Mouse (Mus musculus) left cerebral cortex, postnatal 36 days (tissue): ENCODE measurements around the gene Ank3. TPM values are rescaled to one million over a fixed set of nuclear protein-coding genes. Genes with fewer than 3 reads are reported as not detected.
A peak's percentile ranks its signal among the peaks of the same experiment; 100 is the strongest.
"Not testable (repeated sequence)": the region's sequence is repeated elsewhere in the genome, so short reads cannot be mapped to it uniquely, and the experiment has no call there.

ENCODE experiments used
- DNase-seq, 2 experiments: peaks; one replicate each; pipeline ENCODE4 v3.0.0; 2021 to 2022; ENCODE audit warnings: low spot score in 2 of 2, mixed read lengths in 1 of 2
- intact Hi-C: fragments of 180-260 bp; cut with DNase I; formaldehyde crosslinking; loops from one replicate; pipeline ENCODE4 v1.15.1; 2025
- total RNA-seq, 2 experiments: library from RNA; stranded (reverse); gene quantifications; 2 replicates each; pipeline ENCODE4 v1.2.3; 2021

Ank3 gene
- total RNA-seq, 2 experiments from 2014 or later = 498 to 546 TPM

GRCm38 (mm10) chr10:69890389-69890985 is 491.9 kb downstream of the Ank3 start:
- DNase-seq = no peak
- intact Hi-C loops = no loop called here

- intact Hi-C loops = no loop called here
Observed at GRCm38 (mm10) chr10:69892162-69892561, 493.6 kb downstream of the Ank3 start.

GRCm38 (mm10) chr10:69895606-69896005 is 497.0 kb downstream of the Ank3 start:
- intact Hi-C loops = no loop called here
- no peak for DNase-seq

More at GRCm38 (mm10) chr10:69892162-69892561, 493.6 kb downstream of the Ank3 start:
- no peak for DNase-seq

- DNase-seq = peak in 1 of 2 experiments; percentile 47
- intact Hi-C loops = no loop called here
Observed at GRCm38 (mm10) chr10:69897927-69898326, 499.4 kb downstream of the Ank3 start.

- DNase-seq = no peak
- intact Hi-C loops = no loop called here
Observed at GRCm38 (mm10) chr10:69898821-69899220, 500.2 kb downstream of the Ank3 start.

GRCm38 (mm10) chr10:69899788-69900187 is 501.2 kb downstream of the Ank3 start:
- intact Hi-C loops = no loop called here
- DNase-seq = no peak

GRCm38 (mm10) chr10:69902024-69902423 is 503.5 kb downstream of the Ank3 start:
- DNase-seq = no peak
- intact Hi-C loops = no loop called here

- no peak for DNase-seq
- intact Hi-C loops = no loop called here
Observed at GRCm38 (mm10) chr10:69904321-69904720, 505.7 kb downstream of the Ank3 start.

- no peak for DNase-seq
- intact Hi-C loops = no loop called here
Observed at GRCm38 (mm10) chr10:69907795-69908764, 509.5 kb downstream of the Ank3 start.

- no peak for DNase-seq
- intact Hi-C loops = no loop called here
Observed at GRCm38 (mm10) chr10:69909856-69910255, 511.3 kb downstream of the Ank3 start.

GRCm38 (mm10) chr10:69910304-69910703 is 511.7 kb downstream of the Ank3 start:
- DNase-seq, intact Hi-C loops: not testable (repeated sequence)

- intact Hi-C loops = not testable (repeated sequence)
Observed at GRCm38 (mm10) chr10:69910726-69911125, 512.2 kb downstream of the Ank3 start.

GRCm38 (mm10) chr10:69915566-69915965 is 517.0 kb downstream of the Ank3 start:
- DNase-seq = no peak
- intact Hi-C loops = no loop called here

More at GRCm38 (mm10) chr10:69910726-69911125, 512.2 kb downstream of the Ank3 start:
- not testable (repeated sequence) for DNase-seq

- intact Hi-C loops = no loop called here
Observed at GRCm38 (mm10) chr10:69916205-69916604, 517.6 kb downstream of the Ank3 start.

GRCm38 (mm10) chr10:69916689-69917435 is 518.3 kb downstream of the Ank3 start:
- intact Hi-C loops = no loop called here
- no peak for DNase-seq

More at GRCm38 (mm10) chr10:69916205-69916604, 517.6 kb downstream of the Ank3 start:
- DNase-seq = no peak

- DNase-seq = no peak
- intact Hi-C loops = no loop called here
Observed at GRCm38 (mm10) chr10:69917711-69918110, 519.1 kb downstream of the Ank3 start.

- no peak for DNase-seq
- intact Hi-C loops = no loop called here
Observed at GRCm38 (mm10) chr10:69918461-69919151, 520.0 kb downstream of the Ank3 start.

GRCm38 (mm10) chr10:69919152-69919492 is 520.5 kb downstream of the Ank3 start:
- no peak for DNase-seq
- intact Hi-C loops = no loop called here

- DNase-seq = no peak
Observed at GRCm38 (mm10) chr10:69919746-69920145, 521.2 kb downstream of the Ank3 start.

More at GRCm38 (mm10) chr10:69919746-69920145, 521.2 kb downstream of the Ank3 start:
- intact Hi-C loops = no loop called here
